Mouse (Mus musculus): ENCODE measurements around the gene 1700001P01Rik.

GRCm38 (mm10) chr11:97818571-97818970 lies 42.9 kb upstream of the 1700001P01Rik start:
- TF ChIP-seq CTCF (IDR thresholded peaks at IDR 0.05; ENCODE audit: insufficient read depth, low read depth, low read length) (no peak), POLR2A (IDR thresholded peaks at IDR 0.05; ENCODE audit: insufficient read depth, low read depth, low read length) (no peak)

All from olfactory bulb, adult 2 months (tissue).